Mouse (Mus musculus) B cell, adult 2 months (primary cell): Measurements from ENCODE around the gene Nphs2.
A peak's percentile ranks its signal among the peaks of the same experiment; 100 is the strongest.
"Not testable (repeated sequence)": the region's sequence is repeated elsewhere in the genome, so short reads cannot be mapped to it uniquely, and the experiment has no call there.

Experiments used
- DNase-seq, 2 experiments: peaks; one replicate each; pipeline ENCODE4 v3.0.0; 2022

The Nphs2 gene

GRCm38 (mm10) chr1:156310630-156311029, at the start of gene Nphs2:
TSS of gene Nphs2 (plus strand) at chr1:156310727.
- DNase-seq: no peak

GRCm38 (mm10) chr1:156263352-156263751, 47.2 kb upstream of the Nphs2 start:
- DNase-seq: peak; percentile 27 to 42

DNA sequence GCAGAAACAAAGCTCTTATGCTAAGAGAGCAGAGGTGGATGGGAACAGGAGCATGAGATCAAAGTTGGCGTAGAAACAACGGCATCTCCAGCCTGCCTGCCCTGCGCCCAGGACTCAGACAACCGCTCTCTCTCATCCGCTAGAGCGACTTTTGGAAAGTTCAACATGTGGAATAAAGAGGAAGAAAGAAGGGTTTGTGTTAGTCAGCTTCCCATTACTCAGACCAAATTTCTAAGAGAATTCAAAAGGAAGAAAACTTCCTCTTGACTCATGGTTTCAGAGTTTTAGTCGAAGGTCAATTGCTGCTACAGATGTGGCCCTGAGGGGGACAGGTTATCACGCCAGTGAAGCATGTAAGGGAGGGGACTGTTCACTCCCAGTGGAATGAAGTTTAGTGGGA, 46.6 kb upstream of the Nphs2 start:
- no peak for DNase-seq

- DNase-seq: not testable (repeated sequence)
Observed at GRCm38 (mm10) chr1:156268546-156268945, 42.0 kb upstream of the Nphs2 start.

- no peak for DNase-seq
Observed at GRCm38 (mm10) chr1:156270471-156270870, 40.1 kb upstream of the Nphs2 start.

- DNase-seq: no peak
Observed at GRCm38 (mm10) chr1:156271654-156272053, 38.9 kb upstream of the Nphs2 start.

- DNase-seq: no peak
Observed at GRCm38 (mm10) chr1:156273647-156274046, 36.9 kb upstream of the Nphs2 start.

DNA sequence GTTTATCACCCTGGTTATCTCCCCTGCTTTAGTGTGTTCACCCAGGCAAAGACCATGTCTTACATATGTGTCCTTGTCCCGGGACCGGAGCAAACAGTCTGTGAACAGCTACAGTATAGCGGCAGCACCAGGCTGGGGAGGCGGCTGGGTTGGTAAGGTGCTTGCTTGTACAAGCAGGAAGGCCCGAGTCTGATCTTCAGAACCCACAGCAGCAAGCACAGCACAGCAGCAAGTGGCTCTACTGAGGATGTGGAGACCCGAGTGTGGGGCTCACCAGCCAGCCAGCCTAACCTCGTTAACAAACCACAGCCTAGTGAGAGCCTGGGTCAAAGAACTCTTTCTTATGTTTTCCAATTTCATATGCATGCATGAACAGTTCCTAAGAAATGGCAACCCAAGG, 30.4 kb upstream of the Nphs2 start:
- no peak for DNase-seq

DNA sequence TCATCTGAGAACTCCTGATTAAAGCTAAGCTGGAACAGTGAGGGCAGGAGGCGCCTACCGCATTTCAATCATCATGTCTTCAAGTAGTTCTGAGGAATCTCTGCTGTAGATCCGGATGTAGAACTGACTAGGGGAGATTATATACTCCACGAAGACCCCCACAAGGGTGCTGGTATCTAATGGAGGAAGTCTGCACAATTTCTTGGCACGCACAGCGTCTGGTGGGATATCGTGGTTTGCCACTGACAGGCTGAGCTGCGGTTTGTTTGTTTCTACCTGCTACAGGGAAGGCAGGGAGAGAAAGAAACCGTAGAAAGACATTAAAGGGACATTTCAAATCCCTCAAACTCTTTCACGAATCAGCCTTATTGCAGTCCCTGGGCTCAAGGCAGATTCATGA, 26.3 kb upstream of the Nphs2 start:
- DNase-seq: no peak

DNA sequence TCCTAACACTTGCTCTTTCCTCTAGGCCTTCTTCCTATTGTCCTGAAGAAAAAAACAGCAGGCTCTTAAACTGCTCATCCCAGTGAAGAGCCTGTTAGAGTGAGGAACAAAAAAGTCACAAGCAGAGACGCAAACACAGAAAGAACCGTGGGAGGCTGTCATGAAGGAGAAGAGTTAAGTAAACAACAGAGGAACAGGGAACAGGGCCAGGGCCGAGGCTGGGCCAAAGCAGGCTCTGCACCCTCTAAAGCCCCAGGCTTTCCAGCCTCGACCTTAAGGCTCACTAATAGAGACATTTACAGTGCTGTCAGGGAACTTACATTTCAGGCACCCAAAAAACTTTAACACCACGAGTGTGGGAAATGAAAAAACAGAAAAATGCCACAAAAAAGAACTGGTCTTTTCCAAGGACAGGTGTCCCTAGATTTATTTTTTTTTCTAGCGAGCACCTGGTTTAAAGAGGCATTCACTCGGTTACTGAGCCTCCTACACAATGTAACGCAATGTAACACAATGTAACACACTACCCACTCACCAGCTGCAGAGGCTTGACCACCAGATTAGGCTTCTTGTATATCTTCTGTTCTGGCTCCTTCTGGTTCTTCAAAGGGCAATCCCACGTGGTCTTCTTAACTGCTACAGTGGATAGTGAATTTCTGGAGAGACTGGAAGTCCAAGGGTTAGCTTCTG, 25.5 kb upstream of the Nphs2 start:
- DNase-seq: no peak

DNA sequence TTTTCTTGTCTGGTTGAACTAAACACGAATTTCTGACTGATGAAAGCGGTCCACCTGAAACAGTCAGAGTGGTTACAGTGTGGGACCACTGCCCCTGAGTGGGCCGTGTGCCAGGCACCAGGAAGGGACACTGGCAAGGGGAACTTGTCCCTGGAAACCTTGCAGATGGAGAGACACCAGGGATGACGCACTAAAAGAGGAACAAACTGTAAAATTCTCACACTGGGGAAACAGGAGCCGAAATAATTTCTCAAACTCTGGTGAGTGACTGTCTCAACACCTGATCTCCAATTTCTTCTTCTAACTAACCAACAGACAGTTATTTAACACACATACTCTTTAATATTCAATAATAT, 25.0 kb upstream of the Nphs2 start:
- DNase-seq: no peak

DNA sequence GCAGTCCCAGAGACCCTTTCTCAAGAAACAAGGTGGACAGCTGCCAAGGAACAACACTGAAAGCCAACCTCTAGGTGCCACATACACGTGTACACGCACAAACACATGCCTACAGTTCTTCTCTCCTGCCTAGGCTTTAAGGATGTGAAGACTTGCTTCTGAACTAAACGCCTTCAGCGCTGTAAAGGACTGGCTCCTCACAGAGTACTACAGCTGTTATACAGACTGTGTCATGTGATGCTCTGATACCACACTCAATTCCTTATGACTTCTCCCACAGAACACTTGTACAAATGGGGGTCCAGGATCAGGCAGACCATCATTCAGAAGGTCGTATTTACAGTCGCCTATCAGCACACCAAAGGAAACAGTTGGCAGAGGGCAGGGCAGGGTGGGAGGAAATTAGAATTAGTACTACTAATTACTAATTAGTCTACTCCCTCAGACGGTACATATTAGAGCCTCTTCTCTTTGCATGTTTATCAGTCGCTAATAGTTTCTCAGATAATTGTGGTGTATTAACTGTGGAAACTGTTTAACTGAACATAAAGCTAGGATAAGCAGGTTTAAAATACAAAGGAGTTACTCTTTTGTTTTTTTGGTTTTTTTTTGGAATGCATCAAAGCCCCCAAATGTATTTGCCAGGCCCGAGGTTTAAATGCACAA, 21.8 kb upstream of the Nphs2 start:
- DNase-seq: no peak

- DNase-seq: not testable (repeated sequence)
Observed at GRCm38 (mm10) chr1:156289222-156289587, 21.3 kb upstream of the Nphs2 start.

- DNase-seq: no peak
Observed at GRCm38 (mm10) chr1:156290016-156290415, 20.5 kb upstream of the Nphs2 start.

DNA sequence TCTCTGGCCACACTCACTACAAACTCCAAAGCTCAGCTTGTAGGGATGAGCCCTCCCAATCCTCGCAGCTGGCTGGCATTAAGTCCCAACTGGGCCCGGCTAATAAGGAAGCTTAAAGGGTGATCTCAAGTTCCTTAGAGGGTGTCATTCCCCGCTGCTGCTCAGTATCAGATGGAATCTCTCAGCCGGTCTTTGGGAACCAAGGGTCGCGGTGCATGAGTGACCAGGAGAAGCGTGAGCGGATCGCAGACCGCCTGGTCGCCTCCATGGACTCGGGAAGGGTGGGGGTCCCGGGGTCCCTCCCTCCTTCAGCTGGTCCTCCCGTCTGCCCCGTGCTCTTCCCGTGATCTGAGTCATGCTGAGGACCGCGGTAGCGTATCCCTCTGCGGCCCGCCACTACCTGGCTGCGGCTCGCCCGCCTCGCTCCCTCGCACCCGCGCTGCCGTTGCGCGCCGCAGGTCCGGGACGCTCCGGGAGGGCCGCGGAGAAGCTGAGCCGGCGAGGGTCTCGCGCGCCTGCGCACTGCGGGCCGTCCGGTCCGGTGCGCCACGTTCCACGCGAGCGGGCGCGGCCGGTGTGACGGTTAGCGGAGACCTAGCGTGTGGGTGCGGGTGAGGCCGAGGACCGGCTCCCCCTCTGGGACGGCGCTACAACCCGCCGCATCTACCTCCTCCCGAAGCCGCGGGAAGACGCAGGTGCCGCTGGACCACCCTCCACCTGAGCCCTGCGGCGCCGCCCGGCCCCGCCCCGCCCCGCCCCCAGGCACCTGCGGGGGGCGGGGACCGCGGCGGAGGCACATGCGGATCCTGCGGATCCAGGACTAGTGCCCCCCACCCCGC, 7.4 kb upstream of the Nphs2 start, which contains the start of gene Tdrd5:
Gene Tdrd5, minus strand, starts transcription at position 754 of the 839 bp plus-strand sequence.
- DNase-seq: peak; percentile 4 to 15

DNA sequence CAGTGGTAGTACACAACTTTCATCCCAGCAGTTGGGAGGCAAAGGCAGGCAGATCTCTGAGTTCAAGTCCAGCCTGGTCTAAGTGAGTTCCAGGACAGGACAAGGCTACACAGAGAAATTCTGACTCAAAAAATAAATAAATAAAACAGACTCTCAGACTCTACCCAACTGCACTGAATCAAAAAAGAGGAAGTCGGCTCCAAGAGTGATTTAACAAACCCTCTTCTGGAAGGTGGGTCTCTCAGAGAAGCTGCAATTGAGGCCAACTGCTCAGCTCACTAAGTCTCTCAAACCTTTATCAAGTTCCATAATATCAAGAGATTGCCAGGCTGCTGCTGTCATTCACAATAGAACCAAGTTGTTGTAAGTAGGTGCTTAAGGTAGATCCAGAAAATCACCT, 1.9 kb upstream of the Nphs2 start:
- DNase-seq: no peak

DNA sequence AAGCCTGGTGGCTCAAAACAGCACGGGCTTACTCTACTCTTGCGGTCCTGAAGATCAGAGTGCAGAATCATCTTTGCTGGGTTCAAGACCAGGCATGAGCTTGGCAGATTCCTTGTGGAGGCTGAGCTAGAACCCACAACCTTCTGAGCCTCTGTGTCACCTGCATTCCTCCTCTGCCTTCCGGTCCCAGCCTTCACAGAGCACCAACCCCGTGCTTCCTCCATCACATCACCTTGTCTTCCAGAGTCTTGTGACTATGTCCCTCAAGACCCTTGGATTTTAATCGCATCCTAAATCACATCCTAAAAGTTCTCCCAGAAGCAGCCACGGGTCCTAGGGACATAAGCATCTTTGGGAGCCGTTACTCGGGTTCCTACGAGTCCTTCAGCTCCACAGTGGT, 12.6 kb downstream of the Nphs2 start:
- no peak for DNase-seq

DNA sequence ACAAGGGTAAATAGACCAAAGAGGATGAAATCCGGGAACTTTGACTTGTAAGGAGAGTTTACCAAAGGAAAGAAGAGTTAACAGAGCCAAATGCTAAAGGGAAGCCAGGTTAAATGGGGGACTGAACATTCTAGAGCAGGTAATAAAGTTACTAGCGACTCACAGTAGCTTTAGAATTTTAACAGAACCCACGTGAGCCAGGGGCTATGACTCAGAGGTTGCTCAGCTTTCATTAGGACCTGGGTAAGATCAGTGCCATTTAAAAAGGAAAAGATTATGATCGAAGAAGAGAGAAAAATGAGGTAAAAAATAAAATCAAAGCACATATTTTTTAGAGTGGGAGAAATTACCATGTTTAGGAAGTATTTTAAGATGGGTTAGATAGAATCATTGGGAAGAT, 30.3 kb downstream of the Nphs2 start:
- DNase-seq: no peak

DNA sequence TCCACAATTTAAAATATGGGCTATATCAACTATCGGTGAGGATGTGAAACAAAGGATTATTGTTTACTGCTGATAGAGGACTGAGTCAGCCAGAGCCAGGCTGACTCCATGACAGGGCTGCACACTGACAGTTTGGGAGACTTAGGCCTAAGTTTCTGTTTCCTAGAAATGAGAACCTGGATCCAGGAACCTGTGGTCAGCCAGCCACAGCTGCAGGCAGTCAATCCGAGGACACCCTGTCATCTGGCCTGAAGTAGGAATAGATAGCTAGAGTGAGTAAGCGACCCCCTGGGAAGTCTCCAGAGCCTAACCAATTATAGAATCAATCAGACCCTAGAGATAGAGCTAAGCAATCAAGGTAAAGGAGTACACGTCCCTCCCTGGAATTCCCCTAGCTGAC, 33.9 kb downstream of the Nphs2 start:
- DNase-seq: no peak

GRCm38 (mm10) chr1:156345633-156346032, 35.1 kb downstream of the Nphs2 start:
- DNase-seq: no peak

DNA sequence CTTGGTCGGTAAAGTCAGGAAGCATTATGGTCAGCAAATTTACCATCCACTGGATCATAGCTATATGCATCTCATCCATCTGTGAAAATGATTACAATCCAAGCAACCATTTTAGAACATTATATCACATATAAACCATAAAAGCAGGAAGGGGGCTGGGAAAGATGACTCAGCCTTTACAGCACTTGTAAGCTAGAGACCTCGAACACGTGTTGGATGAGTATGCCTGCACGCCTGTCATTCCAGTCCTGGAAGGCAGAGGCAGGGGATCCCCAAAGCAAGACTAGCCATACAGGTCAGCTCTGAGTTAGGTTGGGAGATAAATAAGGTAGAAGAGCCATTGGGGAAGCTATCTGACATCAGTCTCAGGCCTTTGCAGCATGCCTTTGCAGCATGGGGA, 38.5 kb downstream of the Nphs2 start:
- DNase-seq: no peak

- no peak for DNase-seq
Observed at GRCm38 (mm10) chr1:156350441-156350840, 39.9 kb downstream of the Nphs2 start.

DNA sequence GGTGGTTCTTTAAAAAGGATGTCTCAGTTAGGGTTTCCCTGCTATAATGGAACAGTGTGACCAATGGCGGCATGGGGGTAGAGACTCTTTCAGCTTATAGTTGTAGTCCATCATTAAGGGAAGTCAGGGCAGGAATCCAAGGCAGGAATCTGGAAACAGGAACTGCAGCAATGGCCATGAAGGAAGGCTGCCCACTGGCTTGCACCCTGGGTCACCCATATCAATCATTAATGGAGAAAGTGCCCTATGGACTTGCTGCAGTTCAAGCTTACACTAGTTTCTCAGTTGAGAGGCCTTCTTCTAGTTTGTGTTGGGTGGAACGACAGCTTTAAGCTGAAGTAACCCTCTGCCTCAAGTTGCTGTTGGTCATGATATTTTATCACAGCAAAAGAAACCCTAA, 41.9 kb downstream of the Nphs2 start:
- DNase-seq: no peak

- no peak for DNase-seq
Observed at GRCm38 (mm10) chr1:156365740-156366139, 55.2 kb downstream of the Nphs2 start, which contains the start of gene Gm2000. TSS of gene Gm2000 (plus strand) at chr1:156366040.
